Mouse (Mus musculus) bone marrow, adult 2 months (tissue): ENCODE measurements around the gene Tsen54. TPM values are rescaled to one million over a fixed set of nuclear protein-coding genes. Genes with fewer than 3 reads are reported as not detected.

ENCODE experiments used
- H3K27ac ChIP-seq: fragments of 200-500 bp; 2 replicates; pipeline ENCODE4 v1.5.1; 2012; ENCODE audit warnings: low read depth, mild to moderate bottlenecking, control low read depth, inconsistent platforms, low read length; ENCODE audit not compliant: control insufficient read depth, poor library complexity, insufficient read depth
- H3K4me1 ChIP-seq: fragments of 200-500 bp; 2 replicates; pipeline ENCODE4 v1.6.1; 2011; ENCODE audit warnings: low read length; ENCODE audit not compliant: control insufficient read depth, insufficient read depth
- H3K4me3 ChIP-seq: fragments of 200-500 bp; replicated peaks from 2 replicates; pipeline ENCODE3; 2011; ENCODE audit warnings: mild to moderate bottlenecking, low read depth, low read length, control low read depth; ENCODE audit not compliant: control insufficient read depth
- CTCF ChIP-seq: fragments of 200-500 bp; IDR thresholded peaks from 2 replicates; pipeline ENCODE4 v1.5.1; 2011; ENCODE audit warnings: low read length, control low read depth; ENCODE audit not compliant: control insufficient read depth, insufficient read depth
- POLR2A ChIP-seq: fragments of 200-500 bp; IDR thresholded peaks from 2 replicates; pipeline ENCODE4 v1.6.1; 2011; ENCODE audit warnings: low read depth, mild to moderate bottlenecking, control low read depth, low read length, borderline replicate concordance; ENCODE audit not compliant: control insufficient read depth
- WGBS: fragments of 180-500 bp; shearing (Covaris S2); methylation state at CpG from one replicate; pipeline ENCODE4 v1.1.7; 2018; 5-methylcytosine and 5-hydroxymethylcytosine counted together
- polyA plus RNA-seq: library from polyadenylated mRNA; stranded (reverse); fragments of >200 nt; gene quantifications from 2 replicates; pipeline ENCODE4 v1.2.4, GENCODE M21; 2011; ENCODE audit warnings: low replicate concordance; ENCODE audit not compliant: missing spikeins, insufficient read depth, insufficient read length

The Tsen54 gene
- polyA plus RNA-seq, 1 experiment, result 11.6 TPM

GRCm38 (mm10) chr11:115775821-115776665 is 38.5 kb upstream of the Tsen54 start:
- no peaks in the 10 kb centered on the region; the same call in 1 of the 2 replicates for H3K4me1 ChIP-seq
- 85% methylated on average over 18 of the region's 18 CpGs for WGBS
- no peak overlapping the region for H3K4me3 ChIP-seq
- TF ChIP-seq CTCF (no peak), POLR2A (no peak)
- no peak overlapping the region for H3K27ac ChIP-seq

DNA sequence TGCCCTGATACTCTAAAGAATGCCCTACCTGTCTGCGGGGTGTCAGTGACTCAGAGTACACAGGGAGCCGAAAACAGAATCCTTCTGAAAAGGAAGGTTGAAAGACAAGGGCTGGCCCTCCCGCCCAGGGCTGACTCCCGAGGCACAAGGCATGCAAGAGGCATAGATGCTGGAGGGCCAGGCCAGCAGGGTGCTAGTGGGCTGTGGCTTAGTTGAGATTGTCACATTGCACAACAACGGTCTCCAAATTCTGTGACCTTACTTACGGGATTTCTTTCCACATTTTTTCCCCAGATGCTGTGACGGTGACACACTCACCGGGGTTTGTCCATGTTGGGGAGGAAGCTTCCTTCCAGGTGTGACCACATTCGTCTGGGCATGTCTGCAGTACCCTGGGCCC is 37.6 kb upstream of the Tsen54 start:
- Histone ChIP-seq H3K4me1 (no peaks in the 10 kb centered on the region; the same call in 1 of the 2 replicates), H3K27ac (no peak overlapping the region), H3K4me3 (no peak overlapping the region)
- TF ChIP-seq CTCF (no peak), POLR2A (no peak)
- 69% methylated on average over 9 of the region's 9 CpGs for WGBS

DNA sequence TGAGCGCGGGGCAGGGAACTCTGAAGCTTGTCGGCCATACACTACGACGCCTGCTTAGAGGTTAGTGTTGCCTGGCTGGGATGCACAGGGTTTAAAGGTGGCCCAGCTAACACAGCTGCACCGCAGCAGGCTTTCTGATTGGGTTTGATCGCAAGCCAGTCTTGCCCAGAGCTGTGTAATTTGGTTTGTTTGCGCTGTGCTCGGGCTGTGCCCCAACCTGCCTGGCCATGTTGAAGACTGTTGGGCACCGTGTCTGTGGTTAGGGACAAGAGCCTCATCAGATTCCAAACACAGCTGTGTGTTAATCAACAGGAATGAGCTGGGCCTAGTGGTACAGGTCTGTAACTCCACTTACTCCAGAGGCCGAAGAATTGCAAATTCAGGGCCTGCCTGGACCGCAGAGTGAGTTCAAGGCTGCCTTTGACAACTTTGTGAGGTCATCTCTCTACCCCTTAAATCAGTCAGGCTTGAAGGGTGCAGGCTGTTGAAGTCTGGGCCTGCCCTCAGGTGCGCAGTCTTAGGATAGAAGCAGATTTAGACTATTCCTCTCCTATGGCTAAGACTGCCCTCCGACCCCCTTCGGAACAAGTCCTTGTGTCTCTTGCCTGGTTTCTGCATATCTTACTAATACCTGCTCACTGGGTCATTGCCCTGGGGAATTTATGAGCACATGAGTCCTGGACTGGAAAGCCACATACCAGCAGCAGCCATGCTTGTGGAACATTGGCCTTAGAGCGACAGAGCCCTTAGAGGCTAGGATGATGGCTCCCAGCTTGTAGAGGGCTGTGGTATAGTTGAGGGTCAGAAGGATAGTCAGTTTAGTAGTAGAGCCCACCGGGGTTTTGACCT is 36.8 kb upstream of the Tsen54 start:
- no peak overlapping the region for H3K27ac ChIP-seq
- no peak overlapping the region for H3K4me3 ChIP-seq
- 91% methylated on average over 17 of the region's 17 CpGs for WGBS
- TF ChIP-seq POLR2A (no peak), CTCF (no peak)
- no peaks in the 10 kb centered on the region; the same call in 1 of the 2 replicates for H3K4me1 ChIP-seq

- H3K4me1 ChIP-seq, result no peaks in the 10 kb centered on the region; the same call in 1 of the 2 replicates
- 14% methylated on average over 9 of the region's 9 CpGs for WGBS
- TF ChIP-seq CTCF (no peak), POLR2A (no peak)
- H3K27ac ChIP-seq, result peak overlapping the region; percentile 30
- no peak overlapping the region for H3K4me3 ChIP-seq
These were observed 35.4 kb upstream of the Tsen54 start for GRCm38 (mm10) chr11:115779038-115779571.

DNA sequence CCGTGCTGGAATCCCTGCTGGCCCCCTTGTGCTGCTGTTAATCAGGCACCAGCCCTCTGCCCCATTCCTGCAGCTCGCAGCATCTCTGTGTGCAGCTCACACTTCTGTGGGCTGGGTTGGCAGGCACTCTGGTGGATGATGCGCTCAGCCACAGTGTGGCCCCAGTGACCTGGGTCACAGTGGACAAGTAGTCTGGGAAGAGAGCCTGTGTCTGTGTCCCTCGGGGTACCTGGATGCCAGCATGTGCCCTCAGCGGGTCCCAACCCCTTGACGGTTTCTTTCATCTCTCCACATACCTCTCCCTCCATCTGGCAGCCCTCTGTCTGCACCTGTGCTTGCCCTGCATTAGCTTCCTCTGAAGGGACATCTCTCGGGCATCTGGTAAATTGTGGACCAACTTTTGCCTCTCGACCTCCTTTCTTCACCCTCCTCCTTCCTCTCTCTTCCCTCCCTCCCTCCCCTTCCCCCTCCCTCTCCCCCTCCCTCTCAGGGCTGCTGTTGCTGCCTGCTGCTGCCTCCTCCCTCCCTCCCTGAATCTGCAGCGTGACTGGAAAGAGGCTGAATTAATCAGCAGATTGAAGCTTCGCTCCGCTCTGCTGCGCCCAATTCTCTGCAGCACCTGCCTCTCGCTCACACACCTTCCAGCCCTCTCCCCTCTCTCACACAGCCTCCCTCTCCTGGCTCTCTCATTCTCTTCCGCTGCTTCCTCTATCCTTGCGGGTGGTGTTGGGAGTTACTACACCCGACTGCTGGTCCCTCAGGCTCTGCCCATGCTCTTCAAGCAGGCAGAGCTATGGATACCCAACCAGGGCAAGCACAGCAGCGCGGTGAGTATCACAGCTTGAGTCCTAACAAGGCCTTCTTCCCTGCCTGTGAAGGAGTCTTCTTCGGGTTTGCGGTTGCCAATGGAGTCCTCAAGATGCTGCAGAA is 34.1 kb upstream of the Tsen54 start:
- Histone ChIP-seq H3K4me3 (no peak overlapping the region), H3K27ac (no peak overlapping the region; the same call in 1 of the 2 replicates), H3K4me1 (no peaks in the 10 kb centered on the region; the same call in 1 of the 2 replicates)
- TF ChIP-seq POLR2A (no peak), CTCF (no peak)
- 45% methylated on average over 20 of the region's 20 CpGs for WGBS

DNA sequence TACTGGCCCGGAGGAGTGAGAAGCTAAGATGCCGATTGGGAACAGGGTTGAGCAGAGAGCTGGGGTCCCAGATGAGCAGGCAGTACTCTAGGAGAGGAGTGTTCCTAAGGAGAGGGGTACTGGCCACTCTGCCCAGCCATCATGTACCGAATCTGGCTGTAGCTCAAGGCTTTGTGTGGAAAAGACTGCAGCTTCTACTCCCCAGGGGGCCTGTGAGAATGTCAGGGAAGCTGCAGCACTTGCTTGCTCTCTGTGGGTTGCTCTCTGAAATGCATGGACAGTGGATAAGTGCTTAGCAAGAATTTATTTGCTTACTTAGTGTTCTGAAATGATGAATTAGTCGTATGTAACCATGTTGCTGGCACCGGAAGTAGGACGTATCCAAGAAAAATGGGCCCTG is 28.1 kb upstream of the Tsen54 start:
- no peak for TF ChIP-seq CTCF
- Histone ChIP-seq H3K4me1 (no peaks in the 10 kb centered on the region), H3K4me3 (no peak overlapping the region), H3K27ac (no peak overlapping the region)
- WGBS, result 87% methylated on average over 6 of the region's 6 CpGs

- WGBS, result 92% methylated on average over 7 of the region's 7 CpGs
- TF ChIP-seq CTCF, result no peak
- no peak for TF ChIP-seq POLR2A
- H3K4me3 ChIP-seq, result no peak overlapping the region
- H3K4me1 ChIP-seq, result no peaks in the 10 kb centered on the region
- no peak overlapping the region for H3K27ac ChIP-seq
These were observed 24.7 kb upstream of the Tsen54 start for GRCm38 (mm10) chr11:115789787-115790186.

DNA sequence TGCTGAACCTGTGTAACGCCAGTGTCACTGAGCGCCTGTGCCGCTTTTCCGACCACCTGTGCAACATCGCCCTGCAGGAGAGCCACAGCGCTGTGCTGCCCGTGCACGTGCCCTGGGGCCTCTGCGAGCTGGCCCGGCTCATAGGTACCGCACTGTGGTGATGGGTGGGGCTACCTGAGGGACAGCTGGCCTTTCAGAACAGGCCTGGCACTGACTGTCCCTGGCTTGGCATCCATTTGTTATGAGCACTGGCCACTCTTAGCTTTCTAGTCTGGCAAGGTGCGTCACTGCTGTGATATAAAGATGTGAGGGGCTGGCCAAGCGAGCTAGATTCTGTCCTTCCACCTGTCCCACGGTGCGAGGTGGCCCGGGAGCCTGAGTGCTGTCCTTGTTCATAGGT is 22.6 kb upstream of the Tsen54 start:
- WGBS, result 97% methylated on average over 16 of the region's 16 CpGs
- Histone ChIP-seq H3K4me3 (no peak overlapping the region), H3K27ac (no peak overlapping the region), H3K4me1 (no peaks in the 10 kb centered on the region)
- TF ChIP-seq CTCF, result no peak
- no peak for TF ChIP-seq POLR2A
